Mouse (Mus musculus) ES-E14 (cell line): ENCODE data around the gene Sult1d1.

Experiments used
- CHD2 ChIP-seq: IDR thresholded peaks from 2 replicates; pipeline ENCODE4 v1.6.1; 2014; ENCODE audit warnings: mild to moderate bottlenecking, low read depth, low read length, inconsistent platforms
- HCFC1 ChIP-seq: IDR thresholded peaks from 2 replicates; pipeline ENCODE4 v1.6.1; 2012; ENCODE audit warnings: low read length, inconsistent platforms, borderline replicate concordance; ENCODE audit not compliant: insufficient read depth
- ZNF384 ChIP-seq: IDR thresholded peaks from 2 replicates; pipeline ENCODE4 v1.6.1; 2012; ENCODE audit warnings: low read depth, low read length, inconsistent platforms

DNA sequence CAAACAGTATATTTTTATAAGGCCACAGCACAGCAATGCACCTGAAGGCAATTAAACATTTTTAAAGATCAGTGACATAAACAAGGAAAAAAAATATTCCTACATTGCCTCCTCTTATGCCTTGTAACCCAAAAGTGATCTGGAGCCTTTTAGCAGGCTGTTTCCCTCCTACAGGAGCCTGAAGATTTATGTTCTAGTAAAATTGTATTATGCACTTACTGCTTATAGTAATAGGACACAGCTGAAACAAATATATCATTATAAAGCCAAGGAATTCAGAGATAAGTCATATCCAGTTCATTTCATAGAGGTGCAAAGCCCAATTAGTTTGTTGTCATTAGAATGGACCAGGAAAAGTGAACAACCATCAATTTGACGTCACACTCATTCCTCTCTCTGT is 5.3 kb upstream of the Sult1d1 start:
- TF ChIP-seq ZNF384: no peak
- TF ChIP-seq CHD2: no peak
- TF ChIP-seq HCFC1: no peak
